Mouse (Mus musculus) neural tube, embryonic 12.5 days (tissue): ENCODE data around the gene Tanc2. TPM values are rescaled to one million over a fixed set of nuclear protein-coding genes. Genes with fewer than 3 reads are reported as not detected.
A peak's percentile ranks its signal among the peaks of the same experiment; 100 is the strongest.

Experiments used
- ATAC-seq: fragments of 200-750 bp; cut with Nextera tagmentation; 2 replicates; pipeline ENCODE4 v1.8.0; 2017; ENCODE audit warnings: low read depth, mild to moderate bottlenecking, moderate TSS enrichment, moderate library complexity; ENCODE audit not compliant: low FRiP score
- H3K27ac ChIP-seq: fragments of 300-500 bp; sonication (generic); 2 replicates; pipeline ENCODE4 v1.5.1; 2016
- H3K27me3 ChIP-seq: fragments of 300-500 bp; sonication (generic); replicated peaks from 2 replicates; pipeline ENCODE4 v1.6.1; 2016; ENCODE audit warnings: mild to moderate bottlenecking
- H3K36me3 ChIP-seq: fragments of 300-500 bp; sonication (generic); 2 replicates; pipeline ENCODE4 v1.6.1; 2016; ENCODE audit warnings: mild to moderate bottlenecking
- H3K4me1 ChIP-seq: fragments of 300-500 bp; sonication (generic); 2 replicates; pipeline ENCODE4 v1.6.1; 2016
- H3K4me2 ChIP-seq: fragments of 300-500 bp; sonication (generic); replicated peaks from 2 replicates; pipeline ENCODE4 v1.6.1; 2016; ENCODE audit warnings: mild to moderate bottlenecking
- H3K4me3 ChIP-seq: fragments of 300-500 bp; sonication (generic); 2 replicates; pipeline ENCODE4 v1.5.1; 2016
- H3K9ac ChIP-seq: fragments of 300-500 bp; sonication (generic); 2 replicates; pipeline ENCODE4 v1.6.1; 2016; ENCODE audit warnings: mild to moderate bottlenecking
- H3K9me3 ChIP-seq: fragments of 300-500 bp; sonication (generic); 2 replicates; pipeline ENCODE4 v1.6.1; 2016; ENCODE audit warnings: mild to moderate bottlenecking
- WGBS: fragments of 180-500 bp; shearing (Covaris S2); methylation state at CpG from one replicate; pipeline ENCODE4 v1.1.7; 2016; 5-methylcytosine and 5-hydroxymethylcytosine counted together
- polyA plus RNA-seq: library from polyadenylated mRNA; unstranded; fragments of >200 nt; fragmentation: Nextera tagmentation; extraction: Ambion mirVana; gene quantifications from 2 replicates; pipeline ENCODE4 v1.2.1, GENCODE M21; 2016

Tanc2 gene
- polyA plus RNA-seq, 1 experiment from 2014 or later: 33.1 TPM

GRCm38 (mm10) chr11:105858063-105858462 lies 268.3 kb downstream of the Tanc2 start:
- Histone ChIP-seq H3K9ac (no peak overlapping the region), H3K4me1 (no peaks in the 10 kb centered on the region), H3K27me3 (no peaks in the 10 kb centered on the region), H3K27ac (no peak overlapping the region), H3K4me3 (no peak overlapping the region), H3K9me3 (no peaks in the 10 kb centered on the region), H3K36me3 (no peaks in the 10 kb centered on the region), H3K4me2 (no peak overlapping the region)
- no peak for ATAC-seq

- H3K4me2 ChIP-seq: no peak overlapping the region
- H3K4me1 ChIP-seq: no peaks in the 10 kb centered on the region
- H3K9ac ChIP-seq: no peak overlapping the region
- no peaks in the 10 kb centered on the region for H3K9me3 ChIP-seq
- no peak overlapping the region for H3K4me3 ChIP-seq
- 95% methylated on average over 1 of the region's 1 CpGs for WGBS
- no peaks in the 10 kb centered on the region for H3K27me3 ChIP-seq
- peaks cover 3% of the 10 kb centered on the region; the same call in 1 of the 2 replicates for H3K36me3 ChIP-seq
- no peak overlapping the region for H3K27ac ChIP-seq
- ATAC-seq: no peak
Measured at GRCm38 (mm10) chr11:105885558-105885957, 295.8 kb downstream of the Tanc2 start.

- H3K4me1 ChIP-seq: no peaks in the 10 kb centered on the region
- no peaks in the 10 kb centered on the region for H3K9me3 ChIP-seq
- no peaks in the 10 kb centered on the region for H3K27me3 ChIP-seq
- H3K27ac ChIP-seq: no peak overlapping the region
- H3K4me2 ChIP-seq: no peak overlapping the region
- no peak overlapping the region for H3K4me3 ChIP-seq
- H3K36me3 ChIP-seq: peaks cover 3% of the 10 kb centered on the region; the same call in 1 of the 2 replicates
- ATAC-seq: no peak
- no peak overlapping the region for H3K9ac ChIP-seq
- 74% methylated on average over 1 of the region's 1 CpGs for WGBS
Measured at GRCm38 (mm10) chr11:105887281-105887680, 297.5 kb downstream of the Tanc2 start.

GRCm38 (mm10) chr11:105899151-105899550 lies 309.4 kb downstream of the Tanc2 start:
- H3K4me2 ChIP-seq: no peak overlapping the region
- no peaks in the 10 kb centered on the region for H3K9me3 ChIP-seq
- no peak overlapping the region for H3K9ac ChIP-seq
- no peaks in the 10 kb centered on the region for H3K27me3 ChIP-seq
- WGBS: 70% methylated on average over 1 of the region's 1 CpGs
- no peak overlapping the region for H3K4me3 ChIP-seq
- peaks cover 4% of the 10 kb centered on the region for H3K36me3 ChIP-seq
- ATAC-seq: no peak
- H3K27ac ChIP-seq: no peak overlapping the region
- no peaks in the 10 kb centered on the region for H3K4me1 ChIP-seq

GRCm38 (mm10) chr11:105901501-105901900 lies 311.7 kb downstream of the Tanc2 start:
- Histone ChIP-seq H3K4me2 (no peak overlapping the region), H3K4me3 (no peak overlapping the region), H3K36me3 (peaks cover 8% of the 10 kb centered on the region), H3K27ac (no peak overlapping the region), H3K4me1 (no peaks in the 10 kb centered on the region), H3K27me3 (no peaks in the 10 kb centered on the region), H3K9ac (no peak overlapping the region), H3K9me3 (no peaks in the 10 kb centered on the region)
- WGBS: 78% methylated on average over 2 of the region's 2 CpGs
- no peak for ATAC-seq

GRCm38 (mm10) chr11:105902956-105903355 lies 313.2 kb downstream of the Tanc2 start:
- H3K36me3 ChIP-seq: peaks cover 8% of the 10 kb centered on the region
- H3K4me3 ChIP-seq: no peak overlapping the region
- H3K9ac ChIP-seq: no peak overlapping the region
- no peaks in the 10 kb centered on the region for H3K4me1 ChIP-seq
- no peaks in the 10 kb centered on the region for H3K9me3 ChIP-seq
- no peak for ATAC-seq
- no peak overlapping the region for H3K4me2 ChIP-seq
- WGBS: 87% methylated on average over 1 of the region's 1 CpGs
- no peaks in the 10 kb centered on the region for H3K27me3 ChIP-seq
- no peak overlapping the region for H3K27ac ChIP-seq

GRCm38 (mm10) chr11:105905529-105906213 lies 315.9 kb downstream of the Tanc2 start:
- Histone ChIP-seq H3K4me2 (no peak overlapping the region), H3K9ac (no peak overlapping the region), H3K36me3 (peaks cover 13% of the 10 kb centered on the region), H3K27me3 (no peaks in the 10 kb centered on the region), H3K27ac (no peak overlapping the region), H3K9me3 (no peaks in the 10 kb centered on the region), H3K4me1 (no peaks in the 10 kb centered on the region), H3K4me3 (no peak overlapping the region)
- no peak for ATAC-seq
- WGBS: 81% methylated on average over 4 of the region's 4 CpGs

- no peak for ATAC-seq
- peaks cover 12% of the 10 kb centered on the region for H3K36me3 ChIP-seq
- no peak overlapping the region for H3K9ac ChIP-seq
- WGBS: 78% methylated on average over 1 of the region's 1 CpGs
- H3K27me3 ChIP-seq: no peaks in the 10 kb centered on the region
- H3K4me1 ChIP-seq: no peaks in the 10 kb centered on the region
- no peaks in the 10 kb centered on the region for H3K9me3 ChIP-seq
- no peak overlapping the region for H3K4me2 ChIP-seq
- no peak overlapping the region for H3K27ac ChIP-seq
- no peak overlapping the region for H3K4me3 ChIP-seq
Measured at GRCm38 (mm10) chr11:105907381-105907780, 317.6 kb downstream of the Tanc2 start.

- H3K4me1 ChIP-seq: no peaks in the 10 kb centered on the region
- no peak overlapping the region for H3K9ac ChIP-seq
- no peaks in the 10 kb centered on the region for H3K27me3 ChIP-seq
- H3K36me3 ChIP-seq: peaks cover 18% of the 10 kb centered on the region
- WGBS: 82% methylated on average over 8 of the region's 8 CpGs
- H3K4me2 ChIP-seq: no peak overlapping the region
- no peak overlapping the region for H3K4me3 ChIP-seq
- ATAC-seq: no peak
- no peaks in the 10 kb centered on the region for H3K9me3 ChIP-seq
- H3K27ac ChIP-seq: no peak overlapping the region
Measured at GRCm38 (mm10) chr11:105908926-105909325, 319.1 kb downstream of the Tanc2 start.

- no peak overlapping the region for H3K27ac ChIP-seq
- H3K4me2 ChIP-seq: no peak overlapping the region
- 21% methylated on average over 2 of the region's 2 CpGs for WGBS
- no peak overlapping the region for H3K4me3 ChIP-seq
- no peaks in the 10 kb centered on the region for H3K27me3 ChIP-seq
- no peak overlapping the region for H3K9ac ChIP-seq
- H3K9me3 ChIP-seq: no peaks in the 10 kb centered on the region
- ATAC-seq: no peak
- peaks cover 17% of the 10 kb centered on the region for H3K36me3 ChIP-seq
- no peaks in the 10 kb centered on the region for H3K4me1 ChIP-seq
Measured at GRCm38 (mm10) chr11:105909617-105910016, 319.8 kb downstream of the Tanc2 start.

GRCm38 (mm10) chr11:105911149-105911548 lies 321.4 kb downstream of the Tanc2 start:
- Histone ChIP-seq H3K36me3 (peaks cover 20% of the 10 kb centered on the region), H3K4me1 (no peaks in the 10 kb centered on the region), H3K27ac (no peak overlapping the region), H3K4me3 (no peak overlapping the region), H3K9me3 (no peaks in the 10 kb centered on the region), H3K4me2 (no peak overlapping the region), H3K9ac (no peak overlapping the region), H3K27me3 (no peaks in the 10 kb centered on the region)
- no peak for ATAC-seq

GRCm38 (mm10) chr11:105911592-105912375 lies 322.0 kb downstream of the Tanc2 start:
- Histone ChIP-seq H3K9me3 (no peaks in the 10 kb centered on the region), H3K27me3 (no peaks in the 10 kb centered on the region), H3K27ac (no peak overlapping the region), H3K4me1 (no peaks in the 10 kb centered on the region), H3K4me2 (no peak overlapping the region), H3K4me3 (no peak overlapping the region), H3K9ac (no peak overlapping the region), H3K36me3 (peaks cover 23% of the 10 kb centered on the region)
- 0 out of 2 replicates have a peak, but pooled peaks have one; percentile 37 for ATAC-seq
- WGBS: 43% methylated on average over 4 of the region's 4 CpGs
